Mouse (Mus musculus): ENCODE measurements at regions not wholly inside any gene's neighbourhood (a gene's known extent, or its start where the extent isn't known, plus 50 kb on each side); places are given as distances from the start of the nearest gene placed in this dataset.

DNA sequence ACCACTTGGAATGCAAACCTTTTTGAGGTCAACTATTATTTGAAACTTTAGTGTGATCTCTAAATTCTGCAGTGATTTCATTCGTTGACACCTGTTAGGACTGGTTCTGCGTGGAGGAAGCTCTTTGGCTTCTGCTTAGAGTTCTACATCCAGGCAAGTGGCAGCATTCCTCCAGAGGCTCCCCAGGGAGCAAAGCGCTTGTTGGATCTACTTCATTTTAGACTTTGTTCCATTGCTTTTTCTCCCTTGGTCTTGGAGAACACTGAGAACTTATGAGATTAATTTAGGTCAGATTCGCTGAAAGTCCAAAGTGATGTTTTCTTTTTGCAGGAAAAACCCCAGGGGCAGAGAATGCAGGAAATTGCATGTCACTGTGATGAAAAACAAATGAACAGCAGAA, 922.9 kb upstream of the 2610301B20Rik start:
- TF ChIP-seq POLR2A (IDR thresholded peaks at IDR 0.05; ENCODE audit: insufficient read length, low read depth) (no peak), E2F4 (IDR thresholded peaks at IDR 0.05; ENCODE audit: insufficient read depth) (no peak), MYOD1 (IDR thresholded peaks at IDR 0.05; ENCODE audit: control insufficient read depth in 1 of 3, insufficient read length in 2 of 3, low read depth in 2 of 3) (no peak), TCF12 (IDR thresholded peaks at IDR 0.05; ENCODE audit: insufficient read depth, poor library complexity, severe bottlenecking) (no peak), POLR2AphosphoS2 (IDR thresholded peaks at IDR 0.05; ENCODE audit: insufficient read length, low read depth) (no peak), CEBPB (IDR thresholded peaks at IDR 0.05; ENCODE audit: insufficient read depth, poor library complexity, severe bottlenecking) (no peak), TCF3 (IDR thresholded peaks at IDR 0.05; ENCODE audit: insufficient read length, low read depth) (no peak)

All from myocyte (in vitro differentiated cells).